Mouse (Mus musculus): ENCODE data around the gene Atp8a2.

DNA sequence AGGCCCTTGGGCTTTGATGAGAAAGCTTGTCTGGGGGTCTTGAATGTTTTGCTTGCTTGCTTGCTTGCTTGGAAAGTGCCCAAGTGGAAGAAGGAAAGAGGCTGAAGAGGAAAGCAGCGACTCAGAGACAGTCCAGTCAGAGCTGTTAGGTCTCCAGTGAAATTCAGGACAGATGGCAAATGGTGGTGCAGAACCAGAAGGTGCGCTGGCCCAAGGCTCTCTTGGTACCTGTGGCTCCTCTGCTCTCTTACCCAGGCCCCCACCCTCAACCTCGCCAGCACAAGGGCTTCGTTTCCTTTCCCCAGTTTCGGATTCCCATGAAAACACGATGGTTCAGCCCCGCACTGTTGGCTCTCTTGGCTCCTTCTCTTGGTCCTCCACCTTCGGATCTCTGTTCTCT lies 304.9 kb downstream of the Atp8a2 start:
- TF ChIP-seq CTCF (IDR thresholded peaks at IDR 0.05; ENCODE audit: low read depth, low read length): no peak
- TF ChIP-seq TAL1 (conservative IDR thresholded peaks at IDR 0.05; ENCODE audit: low read depth, low read length): no peak
- no peak for TF ChIP-seq GATA1 (IDR thresholded peaks at IDR 0.05; ENCODE audit: borderline replicate concordance, low read length)
